Mouse (Mus musculus) sigmoid colon, adult 10 weeks (tissue): ENCODE results near the gene Ppp1r11. TPM values are rescaled to one million over a fixed set of nuclear protein-coding genes. Genes with fewer than 3 reads are reported as not detected.

Experiments
- polyA plus RNA-seq: library from polyadenylated mRNA; stranded (reverse); fragments of 350-450 nt; fragmentation: Illumina TruSeq; extraction: RNeasy Lipid Tissue Mini Kit (QIAGEN cat#74804); gene quantifications from one replicate; pipeline ENCODE4 v1.2.3, GENCODE M21; 2014; ENCODE audit warnings: low read depth, low replicate concordance

Ppp1r11 gene
- polyA plus RNA-seq, result 9.2 TPM

GRCm38 (mm10) chr17:36950981-36951947 lies at the start of gene Ppp1r11:
Ppp1r11 (minus strand) TSS chr17:36951741.

GRCm38 (mm10) chr17:37000863-37001262 lies 49.3 kb upstream of the Ppp1r11 start, which contains the start of gene Zfp57:
Zfp57 (plus strand) TSS chr17:37001163.

GRCm38 (mm10) chr17:36989437-36989836 lies 37.9 kb upstream of the Ppp1r11 start, which contains the start of gene H2-M5:
H2-M5 (minus strand) TSS chr17:36989537.

GRCm38 (mm10) chr17:36981221-36981813 lies 29.8 kb upstream of the Ppp1r11 start, which contains the start of gene 2410137M14Rik:
2410137M14Rik (minus strand) TSS chr17:36981237.

GRCm38 (mm10) chr17:36957999-36958743 lies 6.6 kb upstream of the Ppp1r11 start, which contains the start of the genes Znrd1 and Znrd1as:
Znrd1 (minus strand) TSS chr17:36958559.
Znrd1as (plus strand) TSS chr17:36958592.

GRCm38 (mm10) chr17:36942791-36943471 lies 8.6 kb downstream of the Ppp1r11 start, which contains the start of gene Rnf39:
Rnf39 (plus strand) TSS chr17:36942918.

Other genes with a start within 250 kb of the Ppp1r11 start
- not detected for gene H2-M10.5, start 178.8 kb downstream of the Ppp1r11 start, polyA plus RNA-seq
- not detected for gene H2-M10.6, start 139.6 kb downstream of the Ppp1r11 start, polyA plus RNA-seq
- 37.0 TPM for gene Trim26, start 114.6 kb downstream of the Ppp1r11 start, polyA plus RNA-seq
- gene Trim15, start 84.5 kb downstream of the Ppp1r11 start, polyA plus RNA-seq, result 2.2 TPM
- not detected for gene Trim10, start 82.2 kb downstream of the Ppp1r11 start, polyA plus RNA-seq
- gene Trim40, start 61.6 kb downstream of the Ppp1r11 start, polyA plus RNA-seq, result 29.1 TPM
- gene Trim31, start 53.6 kb downstream of the Ppp1r11 start, polyA plus RNA-seq, result 77.1 TPM
- 7.3 TPM for gene Rnf39, start 8.8 kb downstream of the Ppp1r11 start, polyA plus RNA-seq
- gene Znrd1, start 6.8 kb upstream of the Ppp1r11 start, polyA plus RNA-seq, result 19.7 TPM
- 22.8 TPM for gene Znrd1as, start 6.9 kb upstream of the Ppp1r11 start, polyA plus RNA-seq
- not detected for gene 2410137M14Rik, start 29.5 kb upstream of the Ppp1r11 start, polyA plus RNA-seq
- 0.28 TPM for gene H2-M5, start 37.8 kb upstream of the Ppp1r11 start, polyA plus RNA-seq
- 5.1 TPM for gene Zfp57, start 49.4 kb upstream of the Ppp1r11 start, polyA plus RNA-seq
- gene Mog, start 71.7 kb upstream of the Ppp1r11 start, polyA plus RNA-seq, result not detected
- 42.1 TPM for gene Gabbr1, start 94.2 kb upstream of the Ppp1r11 start, polyA plus RNA-seq
- not detected for gene Olfr90, start 136.8 kb upstream of the Ppp1r11 start, polyA plus RNA-seq
- not detected for gene Olfr91, start 146.5 kb upstream of the Ppp1r11 start, polyA plus RNA-seq
- not detected for gene Olfr92, start 168.3 kb upstream of the Ppp1r11 start, polyA plus RNA-seq
- not detected for gene Olfr93, start 209.8 kb upstream of the Ppp1r11 start, polyA plus RNA-seq
- 12.9 TPM for gene Ubd, start 242.2 kb upstream of the Ppp1r11 start, polyA plus RNA-seq
- not detected for gene Olfr94, start 249.3 kb upstream of the Ppp1r11 start, polyA plus RNA-seq